In genomic region chr4:34882818-34883217, GRCm38 (mm10) we compare ENCODE assay signal across 8 mouse cellular contexts. TPM values are rescaled to one million over a fixed set of nuclear protein-coding genes. Genes with fewer than 3 reads are reported as not detected.
DNase-seq lines count a peak whose midpoint lies in the region; ATAC-seq and TF ChIP-seq lines count a peak whose summit lies in the region.

Gene Zfp292, minus strand, starts transcription at chr4:34882960.

- H3K36me3 ChIP-seq in embryonic facial prominence, embryonic 15.5 days: no peaks in the 10 kb centered on the region; the same call in 1 of the 2 replicates
- H3K36me3 ChIP-seq in limb, embryonic 14.5 days (ENCODE audit: control insufficient read depth, insufficient read depth, low read length): no peaks in the 10 kb centered on the region
- no peaks in the 10 kb centered on the region for H3K36me3 ChIP-seq in midbrain, embryonic 16.5 days (ENCODE audit: control insufficient read depth, insufficient read depth, low read length)
- no peaks in the 10 kb centered on the region for H3K36me3 ChIP-seq in spleen, adult 2 months (ENCODE audit: control insufficient read depth, insufficient read depth, low read length)

- TF ChIP-seq CTCF in bone marrow macrophage, adult 2 months (IDR thresholded peaks at IDR 0.05; ENCODE audit: low read depth, low read length): no peak
- TF ChIP-seq CTCF in spleen, adult 2 months (IDR thresholded peaks at IDR 0.05; ENCODE audit: extremely low read depth, insufficient read depth, insufficient read length, insufficient replicate concordance): no peak

- peak; percentile 94 for DNase-seq in B cell, adult 2 months
- DNase-seq in heart, adult 8-10 months (ENCODE audit: low spot score): peak; percentile 92
- DNase-seq in kidney, adult 9 months: peak; percentile 98
- peak; percentile 89 for DNase-seq in limb, embryonic 14.5 days (ENCODE audit: low spot score)
- peak; percentile 84 to 93 for DNase-seq in spleen, adult 2 months (ENCODE audit: low read depth in 1 of 2, low spot score in 2 of 2)

- H3K4me1 ChIP-seq in bone marrow macrophage, adult 2 months (ENCODE audit: control insufficient read depth, insufficient read depth, low read length): peaks cover 11% of the 10 kb centered on the region
- peaks cover 16% of the 10 kb centered on the region for H3K4me1 ChIP-seq in embryonic facial prominence, embryonic 15.5 days
- peaks cover 12% of the 10 kb centered on the region for H3K4me1 ChIP-seq in limb, embryonic 14.5 days (ENCODE audit: control insufficient read depth, insufficient read depth, low read length)
- H3K4me1 ChIP-seq in midbrain, embryonic 16.5 days (ENCODE audit: control insufficient read depth, insufficient read depth, low read length): peaks cover 29% of the 10 kb centered on the region
- peaks cover 8% of the 10 kb centered on the region for H3K4me1 ChIP-seq in spleen, adult 2 months (ENCODE audit: control insufficient read depth, insufficient read depth, insufficient read length)

- peak; percentile 93 for ATAC-seq in embryonic facial prominence, embryonic 15.5 days (ENCODE audit: insufficient number of reproducible peaks, low FRiP score, low TSS enrichment, low read depth)
- ATAC-seq in limb, embryonic 14.5 days (ENCODE audit: low FRiP score, low read depth): peak; percentile 91
- ATAC-seq in midbrain, embryonic 16.5 days: peak; percentile 94

- WGBS in embryonic facial prominence, embryonic 15.5 days: 0% methylated on average over 44 of the region's 44 CpGs
- under 1% methylated on average over 43 of the region's 44 CpGs for WGBS in limb, embryonic 14.5 days
- WGBS in midbrain, embryonic 16.5 days: under 1% methylated on average over 41 of the region's 44 CpGs
- under 1% methylated on average over 44 of the region's 44 CpGs for WGBS in spleen, adult 2 months

- no peaks in the 10 kb centered on the region for H3K9me3 ChIP-seq in embryonic facial prominence, embryonic 15.5 days (replicated peaks)
- H3K9me3 ChIP-seq in limb, embryonic 14.5 days (ENCODE audit: control insufficient read depth, low read length): no peaks in the 10 kb centered on the region
- no peaks in the 10 kb centered on the region for H3K9me3 ChIP-seq in midbrain, embryonic 16.5 days (replicated peaks; ENCODE audit: control insufficient read depth, low read length, poor library complexity, severe bottlenecking)

- peak; percentile 32; the same call in 1 of the 2 replicates for TF ChIP-seq POLR2A in bone marrow macrophage, adult 2 months (IDR thresholded peaks at IDR 0.05; ENCODE audit: borderline replicate concordance, low read depth, low read length)
- peak; percentile 66; the same call in 1 of the 2 replicates for TF ChIP-seq POLR2A in limb, embryonic 14.5 days (IDR thresholded peaks at IDR 0.05; ENCODE audit: borderline replicate concordance, extremely low read depth, insufficient read depth, insufficient read length)
- TF ChIP-seq POLR2A in spleen, adult 2 months (IDR thresholded peaks at IDR 0.05; ENCODE audit: low read depth, low read length): peak; percentile 91; the same call in 1 of the 2 replicates

- no peaks in the 10 kb centered on the region for H3K27me3 ChIP-seq in embryonic facial prominence, embryonic 15.5 days
- H3K27me3 ChIP-seq in limb, embryonic 14.5 days (ENCODE audit: control insufficient read depth, insufficient read depth, low read length): no peaks in the 10 kb centered on the region
- no peaks in the 10 kb centered on the region for H3K27me3 ChIP-seq in midbrain, embryonic 16.5 days (ENCODE audit: control insufficient read depth, insufficient read depth, low read depth, low read length)
- H3K27me3 ChIP-seq in spleen, adult 2 months (ENCODE audit: control insufficient read depth, insufficient read depth, low read length): no peaks in the 10 kb centered on the region

- H3K4me2 ChIP-seq in embryonic facial prominence, embryonic 15.5 days (replicated peaks): peak within 1 kb of the TSS; percentile 70
- peak within 1 kb of the TSS; percentile 55 for H3K4me2 ChIP-seq in limb, embryonic 14.5 days (replicated peaks; ENCODE audit: low read depth, low read length, severe bottlenecking)
- peak within 1 kb of the TSS; percentile 72 for H3K4me2 ChIP-seq in midbrain, embryonic 16.5 days (ENCODE audit: low read length)

- peak within 1 kb of the TSS; percentile 88 for H3K27ac ChIP-seq in bone marrow macrophage, adult 2 months (ENCODE audit: insufficient read depth, low read depth, low read length)
- peak within 1 kb of the TSS; percentile 93 for H3K27ac ChIP-seq in embryonic facial prominence, embryonic 15.5 days (replicated peaks)
- H3K27ac ChIP-seq in limb, embryonic 14.5 days (replicated peaks; ENCODE audit: low read depth, low read length): peak within 1 kb of the TSS; percentile 98
- peak within 1 kb of the TSS; percentile 99 for H3K27ac ChIP-seq in midbrain, embryonic 16.5 days (ENCODE audit: low read length)
- peak within 1 kb of the TSS; percentile 91 for H3K27ac ChIP-seq in spleen, adult 2 months (ENCODE audit: insufficient read depth, low read length)

- H3K4me3 ChIP-seq in bone marrow macrophage, adult 2 months (ENCODE audit: insufficient read depth, low read length): peak within 1 kb of the TSS; percentile 99
- H3K4me3 ChIP-seq in embryonic facial prominence, embryonic 15.5 days (replicated peaks): peak within 1 kb of the TSS; percentile 68
- H3K4me3 ChIP-seq in limb, embryonic 14.5 days (replicated peaks; ENCODE audit: low read length): peak within 1 kb of the TSS; percentile 96
- peak within 1 kb of the TSS; percentile 100 for H3K4me3 ChIP-seq in midbrain, embryonic 16.5 days (ENCODE audit: low read depth, low read length)
- peak within 1 kb of the TSS; percentile 92 for H3K4me3 ChIP-seq in spleen, adult 2 months (ENCODE audit: extremely low read depth, insufficient read depth, insufficient read length)

- H3K9ac ChIP-seq in embryonic facial prominence, embryonic 15.5 days: peak within 1 kb of the TSS; percentile 76
- peak within 1 kb of the TSS; percentile 100 for H3K9ac ChIP-seq in limb, embryonic 14.5 days (ENCODE audit: low read depth, low read length, severe bottlenecking)
- H3K9ac ChIP-seq in midbrain, embryonic 16.5 days (ENCODE audit: low read depth, low read length): peak within 1 kb of the TSS; percentile 99

RNA-seq across cellular contexts. Expression of gene Zfp292, which starts in this region (rescaled TPM):
- polyA plus RNA-seq in bone marrow macrophage, adult 2 months (2012; ENCODE audit: insufficient read depth, insufficient read length, missing spikeins): 13.9 and 14.8 TPM in 2 replicates
- polyA plus RNA-seq in embryonic facial prominence, embryonic 15.5 days (2015; fragmentation: Nextera tagmentation; extraction: Ambion mirVana): 15.4 and 16.9 TPM in 2 replicates
- total RNA-seq in heart, adult 8-10 months (2022): 10 to 100 TPM; 13.0 to 16.2 (median 14.5) TPM
- 10.3 and 11.9 TPM in 2 replicates for polyA plus RNA-seq in limb, embryonic 14.5 days (2012; rRNA removed)
- 23.2 and 27.3 TPM in 2 replicates for polyA plus RNA-seq in limb, embryonic 14.5 days (2014; fragmentation: Nextera tagmentation; extraction: Ambion mirVana)
- 27.3 and 34.5 TPM in 2 replicates for polyA plus RNA-seq in midbrain, embryonic 16.5 days (2015; fragmentation: Nextera tagmentation; extraction: Ambion mirVana)
- polyA plus RNA-seq in spleen, adult 2 months (2012; rRNA removed): 2.0 and 2.1 TPM in 2 replicates

Comparison
In these comparisons a context has a peak if more than half of its experiments do, and no peak if none do; other contexts are left out.
1. Peak in every context shown above with its lines: DNase-seq, ATAC-seq, H3K4me3 ChIP-seq and H3K27ac ChIP-seq.
2. POLR2A ChIP-seq: peak in every context shown above with its lines; median percentile 91 in spleen, adult 2 months; 66 in limb, embryonic 14.5 days; 32 in bone marrow macrophage, adult 2 months.